Mouse (Mus musculus): ENCODE data around the gene Bloc1s6.

GRCm38 (mm10) chr2:122711911-122712310, 26.4 kb upstream of the Bloc1s6 start:
- TF ChIP-seq POLR2A (IDR thresholded peaks at IDR 0.05; ENCODE audit: low read depth, low read length) (no peak), CTCF (IDR thresholded peaks at IDR 0.05; ENCODE audit: borderline replicate concordance, insufficient read depth, low read length) (no peak)
